Mouse (Mus musculus) Muller cell, postnatal 12 days (primary cell): ENCODE data around the gene Slc17a8.
"Not testable (repeated sequence)": the region's sequence is repeated elsewhere in the genome, so short reads cannot be mapped to it uniquely, and the experiment has no call there.

Experiments
- DNase-seq: peaks from one replicate; pipeline ENCODE4 v3.0.0-alpha.2; 2015; ENCODE audit errors: inconsistent ontology term

The Slc17a8 gene

GRCm38 (mm10) chr10:89621129-89621528 lies at the start of gene Slc17a8:
Gene Slc17a8 (minus strand): TSS chr10:89621253.
- no peak for DNase-seq

- not testable (repeated sequence) for DNase-seq
Observed at GRCm38 (mm10) chr10:89670371-89670770, 49.3 kb upstream of the Slc17a8 start.

- DNase-seq, result no peak
Observed at GRCm38 (mm10) chr10:89667571-89667970, 46.5 kb upstream of the Slc17a8 start.

DNA sequence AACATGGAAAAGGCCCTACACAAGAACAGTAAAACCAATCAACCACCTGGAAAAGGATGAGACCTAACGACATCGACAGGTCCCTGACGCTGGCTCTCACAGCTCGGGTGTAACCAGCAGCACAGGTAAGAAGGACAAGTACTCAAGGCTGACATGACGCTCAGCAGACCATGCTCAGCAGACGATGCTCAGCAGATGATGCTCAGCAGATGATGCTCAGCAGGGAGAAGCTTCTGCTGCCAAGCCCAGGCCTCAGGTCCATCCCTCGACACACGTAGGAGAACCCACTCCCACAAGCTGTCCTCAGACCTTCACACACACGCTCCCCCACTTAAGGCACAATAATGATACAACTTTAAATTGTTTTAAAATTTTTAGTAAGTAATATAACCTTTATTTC lies 44.6 kb upstream of the Slc17a8 start:
- DNase-seq, result no peak

DNA sequence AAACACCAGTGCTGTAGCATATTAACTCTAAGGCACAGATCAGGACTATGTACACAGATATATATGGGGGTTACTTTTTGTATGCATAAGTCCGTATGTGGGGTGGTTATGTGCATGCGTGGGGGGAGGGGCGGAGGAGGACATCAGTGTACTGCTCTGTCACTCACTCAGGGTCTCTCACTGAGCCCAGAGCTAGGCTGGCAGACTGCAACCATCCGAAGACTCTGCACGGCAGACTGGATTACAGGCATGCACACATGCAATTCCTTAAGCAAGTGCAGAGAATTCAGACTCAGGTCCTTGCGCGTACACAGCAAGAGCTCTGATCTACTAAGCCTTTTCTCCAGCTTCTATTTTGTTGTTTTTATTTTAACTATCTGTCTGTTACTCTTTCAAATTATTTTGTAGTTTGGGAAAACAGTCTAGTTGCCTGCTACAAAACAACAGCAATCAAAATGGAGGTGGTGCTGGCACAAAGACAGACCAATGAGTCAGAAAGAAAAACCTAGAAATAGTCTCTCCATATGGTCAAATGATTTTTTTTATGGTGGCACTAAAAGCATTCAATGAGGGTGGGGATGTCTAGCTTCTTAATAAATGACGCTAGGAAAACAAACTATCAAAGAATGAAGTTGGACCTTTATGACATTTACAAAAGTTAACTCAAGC lies 44.1 kb upstream of the Slc17a8 start:
- DNase-seq, result no peak

DNA sequence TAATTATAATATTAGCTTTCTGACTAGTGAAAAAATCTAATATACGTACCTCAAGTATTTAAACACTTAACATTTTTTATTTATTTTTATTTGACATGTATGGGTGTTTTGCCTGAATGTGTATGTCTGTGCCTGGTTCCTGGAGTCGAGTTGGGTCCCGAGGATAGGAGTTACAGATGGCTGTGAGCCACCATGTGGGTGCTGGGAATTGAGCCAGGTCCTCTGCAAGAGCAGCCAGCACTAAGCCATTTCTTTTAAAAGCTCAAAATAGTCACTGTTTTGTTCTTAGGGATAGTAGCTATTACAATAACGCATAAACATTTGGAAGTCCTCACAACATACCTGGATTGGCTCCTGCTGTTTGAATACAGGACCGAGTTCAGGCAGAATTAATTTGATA lies 35.3 kb upstream of the Slc17a8 start:
- no peak for DNase-seq

DNA sequence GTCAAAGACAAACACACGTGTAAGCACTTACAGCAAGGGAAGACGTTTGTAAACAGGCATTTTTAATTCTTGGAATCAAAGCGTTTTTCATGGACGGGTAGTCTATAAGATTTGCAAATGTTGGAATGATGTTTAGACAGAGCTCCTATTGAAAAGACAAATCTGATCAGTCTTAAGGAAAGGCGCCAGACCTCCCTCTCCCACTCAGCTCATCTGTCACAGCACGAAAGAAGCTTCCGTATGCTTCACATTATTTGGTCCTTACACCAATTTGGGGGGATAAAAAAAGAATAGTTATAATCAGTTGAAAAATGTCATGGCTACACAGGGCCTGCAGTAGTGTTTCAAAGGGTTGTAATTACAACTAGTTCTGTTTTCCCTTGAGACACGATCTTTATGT lies 31.9 kb upstream of the Slc17a8 start:
- DNase-seq, result no peak

GRCm38 (mm10) chr10:89651691-89652090 lies 30.6 kb upstream of the Slc17a8 start:
- DNase-seq, result no peak

GRCm38 (mm10) chr10:89646918-89647317 lies 25.9 kb upstream of the Slc17a8 start:
- DNase-seq, result no peak

DNA sequence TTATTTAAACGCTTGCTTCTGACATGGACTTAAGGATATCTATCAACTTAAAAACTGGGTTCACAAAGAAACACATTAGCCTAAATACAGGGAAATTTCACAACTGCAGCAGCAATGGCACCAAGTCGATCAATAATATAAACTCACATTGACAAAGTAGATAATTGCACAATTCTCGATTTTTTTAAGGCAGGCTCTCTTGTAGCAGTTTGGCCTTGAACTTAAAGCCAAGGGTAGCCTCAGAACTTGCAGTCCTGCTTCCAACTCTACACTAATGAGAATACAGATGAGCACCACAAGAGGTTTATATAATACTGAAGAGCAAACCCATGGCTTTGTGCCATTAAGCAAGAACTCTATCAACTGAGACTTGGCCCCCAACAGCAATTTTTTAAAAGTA lies 15.9 kb upstream of the Slc17a8 start:
- DNase-seq, result no peak

DNA sequence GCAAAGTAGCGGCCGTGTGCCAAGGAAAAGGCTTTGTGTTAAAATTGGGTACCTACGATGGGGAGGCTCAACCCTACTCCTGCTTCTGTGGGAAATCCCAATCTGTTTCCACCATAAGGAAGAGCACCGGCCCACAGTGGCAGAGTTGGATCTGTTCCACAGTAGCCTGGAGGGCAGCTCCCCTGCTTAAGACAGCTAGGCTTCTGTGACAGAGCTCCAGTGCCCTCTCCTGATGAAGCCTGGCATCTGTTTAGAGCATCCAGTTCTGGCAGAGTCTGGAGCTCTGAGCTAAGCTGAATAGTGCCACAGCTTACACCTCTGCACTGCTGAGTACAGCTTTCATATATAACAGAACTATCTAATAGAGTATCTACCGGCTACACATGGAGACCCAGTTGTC lies 14.0 kb upstream of the Slc17a8 start:
- peak; percentile 44 for DNase-seq

DNA sequence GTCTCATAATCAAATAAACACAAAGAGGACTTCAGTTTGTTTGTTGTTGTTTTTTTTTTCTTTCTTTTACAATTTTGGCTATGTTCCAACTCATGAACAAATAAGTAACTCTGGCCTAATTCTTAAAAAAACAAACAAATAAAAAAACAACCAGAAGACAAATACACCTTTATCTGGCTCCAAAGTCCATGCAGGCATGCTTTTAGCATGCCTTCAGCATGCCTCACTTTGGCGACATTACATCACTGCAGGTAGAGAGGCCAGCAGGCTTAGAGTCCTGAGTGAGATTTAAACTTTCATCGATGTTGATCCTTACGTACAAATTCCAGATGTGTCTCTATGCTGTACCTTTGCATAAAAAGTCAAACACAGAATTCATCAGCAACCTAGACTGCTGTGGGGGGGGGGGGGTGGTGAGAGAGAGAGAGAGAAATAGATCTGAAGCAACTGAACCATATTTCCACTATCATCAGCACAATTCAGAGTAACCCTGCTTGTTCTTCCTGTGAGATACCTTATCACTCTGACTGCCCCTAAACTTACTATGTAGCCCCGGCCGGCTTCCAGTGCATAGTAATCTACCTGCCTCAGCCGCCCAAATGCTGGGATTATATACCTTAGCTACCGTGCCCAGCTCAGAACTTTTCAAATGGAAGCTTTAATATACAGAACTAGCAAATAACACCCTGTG lies 12.8 kb upstream of the Slc17a8 start:
- no peak for DNase-seq

DNA sequence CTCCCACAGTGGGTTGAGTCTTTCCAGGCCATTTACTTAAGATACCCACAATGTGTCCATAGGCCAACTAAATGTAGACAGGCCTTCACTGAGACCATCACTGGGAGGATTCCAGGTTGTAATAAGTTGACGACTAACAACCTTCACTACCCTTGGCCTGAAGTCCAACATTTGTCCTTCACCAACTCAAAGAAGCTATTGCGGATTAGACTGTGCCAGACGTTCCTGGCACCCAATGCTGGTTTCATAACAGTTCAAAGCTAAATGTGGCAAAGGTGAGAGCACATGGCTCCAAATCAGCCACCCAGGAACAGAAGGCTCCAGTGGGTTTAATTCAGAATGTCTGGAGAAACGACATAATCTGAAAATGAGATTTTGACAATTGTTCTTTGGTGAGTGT lies 12.1 kb upstream of the Slc17a8 start:
- no peak for DNase-seq

GRCm38 (mm10) chr10:89631831-89632230 lies 10.8 kb upstream of the Slc17a8 start:
- DNase-seq, result no peak

DNA sequence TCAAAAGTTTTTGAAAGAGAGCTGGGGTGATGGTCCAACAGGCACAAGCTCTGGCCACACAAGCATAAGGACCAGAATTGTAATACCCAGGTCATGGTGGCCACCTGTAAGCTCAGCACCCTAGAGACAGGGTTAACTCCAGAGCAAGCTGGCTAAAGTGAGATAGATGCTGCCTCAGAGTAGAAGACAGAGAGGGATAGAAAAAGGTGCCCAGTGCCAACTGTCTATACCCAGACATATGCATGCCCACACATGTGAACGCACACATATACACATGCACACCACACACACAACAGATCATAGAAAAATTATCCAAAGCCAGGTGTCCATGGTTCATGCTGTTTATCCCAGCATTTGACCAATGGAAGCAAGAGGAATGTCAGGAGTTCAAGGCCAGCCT lies 9.5 kb upstream of the Slc17a8 start:
- no peak for DNase-seq

DNA sequence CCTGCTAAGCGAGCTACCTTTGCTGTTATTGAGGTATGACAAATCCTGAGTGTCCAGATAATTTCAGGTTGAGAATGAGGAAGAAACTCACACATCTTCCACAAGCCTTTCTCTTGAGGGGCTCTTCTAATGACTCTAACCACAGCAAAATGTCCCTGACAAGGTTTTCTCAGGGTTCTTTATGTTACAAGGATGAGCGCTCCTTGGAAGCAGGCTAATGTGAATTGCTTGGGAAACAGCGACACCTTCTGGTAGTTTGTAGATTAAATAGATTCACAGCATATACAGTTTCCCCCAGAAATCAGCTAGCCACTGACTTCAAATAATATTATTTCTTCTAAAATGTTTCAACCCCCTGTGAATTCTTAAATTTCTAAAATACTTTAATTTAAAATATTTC lies 9.0 kb upstream of the Slc17a8 start:
- DNase-seq, result peak; percentile 71

- no peak for DNase-seq
Observed at GRCm38 (mm10) chr10:89626714-89627113, 5.7 kb upstream of the Slc17a8 start.

DNA sequence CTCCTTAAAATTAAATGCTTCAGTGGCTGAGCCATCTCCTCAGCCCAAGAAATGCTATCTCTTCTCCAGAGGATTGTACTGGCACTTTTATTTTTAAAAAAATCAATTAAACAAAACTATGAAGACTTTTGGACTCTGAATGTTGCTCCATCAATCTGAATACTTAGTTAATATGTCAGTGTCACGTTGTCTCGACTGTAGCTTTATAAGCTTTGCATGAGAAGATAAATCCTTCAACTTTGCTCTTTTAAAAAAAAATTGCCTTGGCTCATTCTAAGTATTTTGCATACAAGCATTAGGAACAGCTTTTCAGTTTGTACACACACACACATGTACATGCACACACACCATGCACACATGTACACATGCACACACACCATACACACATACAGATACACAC lies 3.1 kb upstream of the Slc17a8 start:
- no peak for DNase-seq

GRCm38 (mm10) chr10:89599311-89599710 lies 21.7 kb downstream of the Slc17a8 start:
- DNase-seq, result peak; percentile 70

GRCm38 (mm10) chr10:89597275-89597674 lies 23.8 kb downstream of the Slc17a8 start:
- no peak for DNase-seq

DNA sequence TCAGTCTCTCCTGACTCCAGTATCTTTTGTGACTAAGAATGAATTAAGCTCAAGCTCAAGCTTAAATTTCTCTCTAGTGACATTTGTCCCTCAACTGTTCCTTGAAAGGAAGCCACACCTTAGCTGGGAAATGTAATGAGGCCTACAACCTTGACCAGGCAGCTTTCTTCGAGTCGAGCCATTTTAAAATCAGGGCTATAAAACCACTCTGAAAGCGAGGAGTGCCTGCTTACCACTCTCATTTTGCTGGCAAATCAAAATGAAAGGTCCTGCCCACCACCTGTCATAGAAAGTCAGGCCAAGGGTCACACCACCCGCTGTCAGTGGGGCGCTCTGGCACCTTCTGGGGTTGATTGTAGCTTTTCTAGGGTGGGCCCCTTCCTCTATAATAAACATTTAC lies 25.1 kb downstream of the Slc17a8 start:
- DNase-seq, result no peak

DNA sequence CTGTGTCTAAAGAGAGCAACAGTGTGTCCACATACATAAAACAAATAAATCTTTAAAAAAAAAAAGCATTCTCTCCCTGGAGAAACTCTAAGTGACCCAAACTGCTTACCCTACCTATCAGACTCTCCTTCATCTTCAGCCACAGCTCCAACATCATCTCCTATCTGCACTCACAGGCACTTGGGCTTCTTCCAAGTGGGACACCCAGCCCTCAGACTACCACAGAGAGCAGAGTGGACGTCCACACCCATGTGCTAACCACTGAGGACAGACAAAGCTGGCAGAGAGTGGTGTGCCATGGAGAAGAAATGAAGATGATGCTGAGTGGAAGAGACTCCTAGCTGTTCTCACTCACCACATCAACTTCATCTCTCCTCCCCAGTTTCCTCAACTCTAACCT lies 25.5 kb downstream of the Slc17a8 start:
- DNase-seq, result no peak

DNA sequence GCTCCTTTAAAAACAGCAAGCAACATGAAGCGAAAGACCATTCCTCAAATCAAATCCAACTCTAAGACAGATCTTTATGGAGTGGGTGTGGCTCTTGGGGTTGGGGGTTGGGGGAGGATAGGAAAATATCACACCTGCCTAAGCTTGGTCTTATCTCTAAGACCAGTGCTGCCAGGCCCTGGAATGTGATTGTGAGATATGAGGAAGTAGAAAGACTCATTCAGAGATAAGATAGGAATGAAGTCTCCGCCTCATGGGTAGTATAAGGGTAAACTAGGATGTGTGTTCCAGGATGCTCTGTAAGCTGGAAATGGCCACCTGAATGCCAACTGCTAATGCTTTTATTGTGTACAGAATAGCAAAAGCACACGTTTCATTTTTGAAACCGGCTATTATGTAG lies 26.7 kb downstream of the Slc17a8 start:
- DNase-seq, result no peak

- no peak for DNase-seq
Observed at GRCm38 (mm10) chr10:89592797-89593196, 28.3 kb downstream of the Slc17a8 start.
